Mouse (Mus musculus): ENCODE data around the gene Cdkn3.

GRCm38 (mm10) chr14:46718483-46718922, 41.8 kb upstream of the Cdkn3 start:
- TF ChIP-seq CTCF (IDR thresholded peaks at IDR 0.05; ENCODE audit: low read depth) (no peak), EP300 (optimal IDR thresholded peaks at IDR 0.05) (no peak)
